Mouse (Mus musculus) common myeloid progenitor, adult 5-6 weeks (primary cell): ENCODE results near the gene Tmem30c. TPM values are rescaled to one million over a fixed set of nuclear protein-coding genes. Genes with fewer than 3 reads are reported as not detected.
A peak's percentile ranks its signal among the peaks of the same experiment; 100 is the strongest.
"Not testable (repeated sequence)": the region's sequence is repeated elsewhere in the genome, so short reads cannot be mapped to it uniquely, and the experiment has no call there.

Experiments used
- ATAC-seq: replicated peaks from 2 replicates; pipeline ENCODE4 v1.8.0; 2016; ENCODE audit warnings: low read depth, mild to moderate bottlenecking, moderate TSS enrichment, inconsistent platforms; ENCODE audit not compliant: poor library complexity, severe bottlenecking
- total RNA-seq: library from RNA; stranded (forward); fragments of 200-1000, 187-1606 nt; gene quantifications from 2 replicates; pipeline ENCODE4 v1.2.3, GENCODE M21; 2017

Tmem30c gene
- total RNA-seq, 1 experiment from 2014 or later = not detected

GRCm38 (mm10) chr16:57243205-57243857, 49.3 kb downstream of the Tmem30c start:
- ATAC-seq = peak; percentile 59

- no peak for ATAC-seq
Observed at GRCm38 (mm10) chr16:57242857-57243204, 49.8 kb downstream of the Tmem30c start.

GRCm38 (mm10) chr16:57235871-57236510, 56.7 kb downstream of the Tmem30c start:
- ATAC-seq = no peak

- not testable (repeated sequence) for ATAC-seq
Observed at GRCm38 (mm10) chr16:57231937-57232310, 60.7 kb downstream of the Tmem30c start.

GRCm38 (mm10) chr16:57231089-57231936, 61.4 kb downstream of the Tmem30c start, which contains the start of gene Tbc1d23:
Tbc1d23 (minus strand) TSS chr16:57231504.
- ATAC-seq = peak; percentile 98

- ATAC-seq = no peak
Observed at GRCm38 (mm10) chr16:57226444-57226843, 66.2 kb downstream of the Tmem30c start.

GRCm38 (mm10) chr16:57220361-57220760, 72.3 kb downstream of the Tmem30c start:
- ATAC-seq = no peak

Other genes with a start within 250 kb of the Tmem30c start
- not detected in 2 replicates for gene Tmem45a2, start 221.5 kb downstream of the Tmem30c start, total RNA-seq
- 77.1 and 83.1 TPM in 2 replicates for gene Tomm70a, start 171.2 kb downstream of the Tmem30c start, total RNA-seq
- 33.5 and 37.7 TPM in 2 replicates for gene Nit2, start 125.5 kb downstream of the Tmem30c start, total RNA-seq
- gene Tbc1d23, start 61.4 kb downstream of the Tmem30c start, total RNA-seq = 34.9 and 73.0 TPM in 2 replicates
- gene Filip1l, start 60.2 kb upstream of the Tmem30c start, total RNA-seq = 2.3 and 5.4 TPM in 2 replicates